ENCODE assay signal across 9 mouse cellular contexts in genomic region chr14:77814935-77815334, GRCm38 (mm10). TPM values are rescaled to one million over a fixed set of nuclear protein-coding genes. Genes with fewer than 3 reads are reported as not detected.
DNase-seq lines count a peak whose midpoint lies in the region; ATAC-seq and TF ChIP-seq lines count a peak whose summit lies in the region.
"Had no signal": no experiment of that assay in that cellular context is flagged by ENCODE, and none has a peak within 500 bp of the region (broad histone marks: within the 10 kb centered on the region; RNA-seq: fewer than 3 reads in every experiment).

No protein-coding gene starts in this region.

- H3K4me2 ChIP-seq in heart, embryonic 12.5 days, result no peak overlapping the region
- no peak overlapping the region for H3K4me2 ChIP-seq in stomach, postnatal 0 days (replicated peaks; ENCODE audit: low read depth)

- H3K9me3 ChIP-seq in heart, embryonic 12.5 days (replicated peaks), result no peaks in the 10 kb centered on the region
- H3K9me3 ChIP-seq in stomach, postnatal 0 days (ENCODE audit: control insufficient read depth, low read length), result no peaks in the 10 kb centered on the region

- no peaks in the 10 kb centered on the region for H3K36me3 ChIP-seq in heart, adult 2 months (ENCODE audit: control insufficient read depth, insufficient read depth, low read length)
- peaks cover 4% of the 10 kb centered on the region for H3K36me3 ChIP-seq in heart, embryonic 12.5 days
- H3K36me3 ChIP-seq in stomach, postnatal 0 days (ENCODE audit: control insufficient read depth, insufficient read depth, low read length), result no peaks in the 10 kb centered on the region

- 56% methylated on average over 4 of the region's 4 CpGs for WGBS in heart, adult 2 months
- 73% methylated on average over 4 of the region's 4 CpGs for WGBS in heart, embryonic 12.5 days
- WGBS in stomach, postnatal 0 days, result 31% methylated on average over 4 of the region's 4 CpGs

- no peaks in the 10 kb centered on the region for H3K4me1 ChIP-seq in heart, adult 2 months (ENCODE audit: control insufficient read depth, insufficient read depth, low read length)
- H3K4me1 ChIP-seq in heart, embryonic 12.5 days (replicated peaks), result no peaks in the 10 kb centered on the region
- H3K4me1 ChIP-seq in stomach, postnatal 0 days (replicated peaks; ENCODE audit: control insufficient read depth, insufficient read depth), result peaks cover 3% of the 10 kb centered on the region; the same call in 1 of the 2 replicates

- H3K4me3 ChIP-seq in heart, adult 2 months, result no peak overlapping the region
- no peak overlapping the region for H3K4me3 ChIP-seq in heart, embryonic 12.5 days
- no peak overlapping the region for H3K4me3 ChIP-seq in stomach, postnatal 0 days (ENCODE audit: low read depth, low read length)

- no peaks in the 10 kb centered on the region for H3K27me3 ChIP-seq in heart, adult 2 months (ENCODE audit: control insufficient read depth, insufficient read depth, low read length)
- H3K27me3 ChIP-seq in heart, embryonic 12.5 days (replicated peaks), result no peaks in the 10 kb centered on the region
- no peaks in the 10 kb centered on the region for H3K27me3 ChIP-seq in stomach, postnatal 0 days (ENCODE audit: control insufficient read depth, insufficient read depth, low read length)

- DNase-seq in heart, adult 2 months, result peak; percentile 32 to 46
- peak; percentile 49 for DNase-seq in ovary, postnatal 14 days (ENCODE audit: low spot score)
- DNase-seq in ovary, adult 18-20 months (ENCODE audit: low spot score), result no peak
- peak; percentile 33 to 46 for DNase-seq in heart, adult 9 months (ENCODE audit: low spot score in 2 of 2)
- no peak for DNase-seq in stomach, postnatal 0 days (ENCODE audit: low spot score)
- DNase-seq in left cerebral cortex, adult 8-10 months (ENCODE audit: low spot score in 2 of 2), result no peak
- DNase-seq in frontal cortex, postnatal 14 days (ENCODE audit: low spot score in 2 of 2), result no peak
- DNase-seq: thymus, postnatal 36 days had no signal

- H3K27ac ChIP-seq in heart, adult 2 months, result no peak overlapping the region
- H3K27ac ChIP-seq in heart, embryonic 12.5 days (ENCODE audit: poor library complexity, severe bottlenecking), result no peak overlapping the region
- no peak overlapping the region for H3K27ac ChIP-seq in stomach, postnatal 0 days (replicated peaks)

- no peak for TF ChIP-seq POLR2A in heart, adult 2 months (IDR thresholded peaks at IDR 0.05; ENCODE audit: insufficient read depth, low read depth, low read length)

- no peak overlapping the region for H3K9ac ChIP-seq in heart, adult 2 months (ENCODE audit: low read depth, low read length)
- H3K9ac ChIP-seq in heart, embryonic 12.5 days, result no peak overlapping the region
- no peak overlapping the region for H3K9ac ChIP-seq in stomach, postnatal 0 days (ENCODE audit: low read length)

- intact Hi-C loops in heart, adult 2 months (cut with DNase I), result no loop called here

- H3K79me2 ChIP-seq in heart, adult 2 months (replicated peaks; ENCODE audit: control insufficient read depth, insufficient read depth, low read length), result no peaks in the 10 kb centered on the region

- TF ChIP-seq EP300 in heart, adult 2 months (IDR thresholded peaks at IDR 0.05; ENCODE audit: insufficient read depth, low read depth, low read length), result no peak
- no peak for TF ChIP-seq EP300 in stomach, postnatal 0 days (optimal IDR thresholded peaks at IDR 0.05)

- no peak for ATAC-seq in heart, embryonic 12.5 days (ENCODE audit: insufficient number of reproducible peaks, low FRiP score)
- peak; percentile 51; the same call in 1 of the 2 replicates for ATAC-seq in stomach, postnatal 0 days (ENCODE audit: low FRiP score, low TSS enrichment)

- no peak for TF ChIP-seq CTCF in heart, adult 2 months (IDR thresholded peaks at IDR 0.05)
- no peak for TF ChIP-seq CTCF in stomach, postnatal 0 days (IDR thresholded peaks at IDR 0.05; ENCODE audit: low read depth)

RNA-seq across cellular contexts. Expression of gene Dnajc15, which starts 60.0 kb away (rescaled TPM):
- 100 to 1,000 TPM; 243 to 278 TPM for total RNA-seq in heart, adult 2 months (2021)
- polyA plus RNA-seq in heart, adult 2 months (2012; rRNA removed), result 20.8 and 39.1 TPM in 2 replicates
- 123 and 126 TPM in 2 replicates for polyA plus RNA-seq in heart, embryonic 12.5 days (2016; fragmentation: Nextera tagmentation; extraction: Ambion mirVana)
- 85.7 and 97.4 TPM in 2 replicates for polyA plus RNA-seq in stomach, postnatal 0 days (2015; fragmentation: Nextera tagmentation; extraction: Ambion mirVana)
- 10 to 100 TPM; 61.9 to 93.7 (median 76.7) TPM for total RNA-seq in left cerebral cortex, adult 8-10 months (2022)

Comparison
In these comparisons a context has a peak if more than half of its experiments do, and no peak if none do; other contexts are left out.
1. DNase-seq: peak in heart, adult 2 months (2 of 2), ovary, postnatal 14 days (single experiment) and heart, adult 9 months (2 of 2); none in ovary, adult 18-20 months (single experiment), stomach, postnatal 0 days (single experiment), left cerebral cortex, adult 8-10 months (0 of 2) and frontal cortex, postnatal 14 days (0 of 2).